Mouse (Mus musculus) lung, adult 18-20 months (tissue): ENCODE results near the gene Xrcc1.

ENCODE experiments used
- DNase-seq, 2 experiments: peaks; one replicate each; pipeline ENCODE4 v3.0.0; 2022; ENCODE audit warnings: mixed read lengths in 2 of 2

The Xrcc1 gene

GRCm38 (mm10) chr7:24529580-24529979 is 16.5 kb upstream of the Xrcc1 start:
- no peak for DNase-seq

GRCm38 (mm10) chr7:24530062-24530931 is 15.8 kb upstream of the Xrcc1 start, which contains the start of gene Irgq:
Gene Irgq, plus strand, starts transcription at chr7:24530689.
- DNase-seq: peak; percentile 98 to 99

- DNase-seq: peak; percentile 72 to 80
Measured at GRCm38 (mm10) chr7:24531211-24531971, 14.7 kb upstream of the Xrcc1 start.

GRCm38 (mm10) chr7:24533031-24533571 is 13.0 kb upstream of the Xrcc1 start:
- DNase-seq: no peak

GRCm38 (mm10) chr7:24533806-24534205 is 12.3 kb upstream of the Xrcc1 start:
- no peak for DNase-seq

- no peak for DNase-seq
Measured at GRCm38 (mm10) chr7:24534301-24534700, 11.8 kb upstream of the Xrcc1 start.

DNA sequence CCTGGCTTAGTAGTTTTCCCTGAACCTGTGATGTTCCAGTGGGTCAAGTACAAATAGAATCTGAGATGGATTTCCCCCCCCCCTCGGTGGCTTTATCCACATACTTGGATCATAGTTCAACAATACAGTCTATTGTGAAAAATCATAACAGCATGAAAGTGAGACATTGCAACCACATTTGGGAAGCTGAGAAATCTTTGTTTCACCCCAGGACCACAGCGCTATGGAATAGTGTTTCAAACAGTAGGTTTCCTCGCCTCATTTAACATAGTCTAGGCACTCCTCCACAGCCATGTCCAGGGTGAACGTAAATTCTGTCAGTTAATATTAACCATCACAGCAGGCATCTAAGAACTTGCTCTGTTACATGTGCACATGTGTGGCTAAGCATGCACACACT is 9.0 kb upstream of the Xrcc1 start:
- no peak for DNase-seq

DNA sequence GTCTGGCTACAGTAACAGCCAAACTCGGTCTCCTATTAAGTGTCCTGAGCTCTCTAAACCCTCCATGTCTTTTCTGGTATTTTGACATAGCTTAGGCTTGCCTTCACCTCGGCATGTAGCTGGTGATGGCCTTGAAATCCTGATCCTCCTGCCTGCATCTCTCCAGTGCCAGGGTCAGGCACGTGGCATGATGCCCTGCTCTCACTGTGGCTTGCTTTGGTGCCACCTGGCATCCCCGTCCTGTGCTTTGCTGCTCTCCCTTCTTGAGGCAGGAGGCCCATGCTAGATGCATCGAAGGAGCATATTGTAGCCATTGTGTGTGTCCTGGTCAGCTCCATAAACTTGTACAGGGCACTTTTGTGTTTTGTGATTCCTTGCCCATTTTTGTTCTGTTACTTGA is 8.5 kb upstream of the Xrcc1 start:
- no peak for DNase-seq

DNA sequence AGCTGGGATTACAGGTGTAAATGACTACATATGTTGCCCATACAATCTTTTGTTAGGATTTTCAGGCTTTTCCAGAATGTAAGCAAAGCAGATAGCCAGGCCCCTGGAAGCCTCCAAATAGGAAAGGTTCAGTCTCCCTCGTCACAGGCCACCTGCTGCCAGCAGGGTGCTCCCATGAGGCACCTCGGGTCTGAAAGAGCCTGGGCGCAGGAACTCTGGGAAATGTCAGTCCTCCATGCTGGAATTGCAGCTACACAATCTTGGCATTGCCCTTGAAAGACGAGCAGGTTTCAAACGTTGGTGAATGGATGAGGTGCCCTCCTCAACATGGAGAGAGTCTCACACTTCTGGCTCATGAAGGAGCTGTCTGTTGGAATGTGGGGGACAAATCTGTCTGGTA is 7.9 kb upstream of the Xrcc1 start:
- DNase-seq: no peak

GRCm38 (mm10) chr7:24538701-24539100 is 7.4 kb upstream of the Xrcc1 start:
- no peak for DNase-seq

- peak in 1 of 2 experiments; percentile 24 for DNase-seq
Measured at GRCm38 (mm10) chr7:24539686-24540085, 6.4 kb upstream of the Xrcc1 start.

DNA sequence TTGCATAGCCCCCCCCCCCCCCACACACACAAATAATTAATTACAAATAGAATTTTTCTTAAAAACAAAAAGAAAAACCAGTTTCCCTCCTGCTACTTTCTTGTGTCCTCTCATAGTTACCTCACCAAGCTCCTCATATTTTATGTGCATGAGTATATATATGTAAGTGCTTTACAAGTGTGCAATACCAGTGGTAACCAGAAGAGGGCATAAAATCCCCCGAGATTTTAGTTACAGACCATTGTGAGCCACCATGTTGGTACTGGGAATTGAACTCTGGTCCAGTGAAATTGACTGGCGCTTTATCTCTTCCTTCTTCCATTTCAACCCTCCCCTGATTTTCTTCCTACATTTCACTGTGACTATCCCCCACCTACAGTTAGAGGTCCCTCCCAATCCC is 1.6 kb upstream of the Xrcc1 start:
- DNase-seq: no peak

DNA sequence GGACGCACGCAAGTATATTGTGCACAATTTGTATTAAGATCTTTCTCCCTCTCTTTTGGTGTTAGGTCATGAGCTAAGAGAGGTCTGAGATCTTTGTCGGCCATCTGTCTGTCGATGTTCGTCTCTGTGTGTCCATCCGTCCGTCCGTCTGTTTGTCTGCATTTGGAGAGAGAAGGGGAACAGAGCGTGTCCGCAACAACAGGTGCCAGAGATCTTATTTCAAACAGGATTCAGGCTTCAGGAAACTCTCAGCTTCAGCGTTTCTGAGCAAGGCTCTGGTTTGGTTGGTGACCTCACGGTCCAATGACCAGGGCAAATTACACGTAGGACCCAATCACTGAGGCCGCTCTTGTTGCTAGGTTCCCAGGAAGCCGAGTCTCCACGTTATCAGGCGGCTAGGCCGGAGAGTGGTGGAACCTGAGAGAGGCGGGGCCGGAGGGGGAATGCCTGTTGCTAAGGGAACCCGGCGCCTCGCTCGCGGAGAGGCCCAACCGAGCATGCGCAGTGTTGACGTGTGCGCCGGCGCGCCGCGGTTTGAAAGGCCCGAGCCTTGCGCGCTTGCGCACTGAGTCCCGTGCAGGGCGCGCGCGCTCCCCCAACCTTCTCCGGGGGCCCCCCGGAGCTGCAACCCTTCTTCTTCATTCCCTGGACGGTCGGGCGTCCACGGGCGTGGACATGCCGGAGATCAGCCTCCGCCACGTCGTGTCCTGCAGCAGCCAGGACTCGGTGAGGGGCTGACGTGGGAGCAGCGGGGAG is 723 bp downstream of the Xrcc1 start:
- DNase-seq: peak; percentile 99 to 100

DNA sequence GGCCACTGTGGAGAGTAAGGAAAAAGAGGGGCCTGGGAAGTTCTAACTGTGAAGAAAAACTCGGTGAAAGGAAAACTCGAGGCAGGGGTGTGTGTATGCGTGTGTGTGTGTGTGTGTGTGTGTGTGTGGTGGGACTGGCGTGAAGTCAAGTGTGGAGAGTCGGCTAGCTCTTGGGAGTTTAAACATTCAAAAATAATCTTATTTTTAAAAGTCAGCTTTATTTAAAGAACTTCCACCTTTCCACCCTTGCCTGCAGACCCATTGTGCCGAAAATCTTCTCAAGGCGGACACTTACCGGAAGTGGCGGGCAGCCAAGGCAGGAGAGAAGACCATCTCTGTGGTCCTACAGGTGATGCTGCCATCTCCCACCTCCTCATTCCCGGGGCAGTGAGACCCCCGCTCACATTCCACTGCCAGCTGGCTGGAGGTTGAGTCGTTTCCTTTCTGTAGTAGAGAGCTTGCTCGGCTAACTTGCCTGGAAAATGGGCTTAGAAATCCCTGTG is 1.5 kb downstream of the Xrcc1 start:
- DNase-seq: no peak

DNA sequence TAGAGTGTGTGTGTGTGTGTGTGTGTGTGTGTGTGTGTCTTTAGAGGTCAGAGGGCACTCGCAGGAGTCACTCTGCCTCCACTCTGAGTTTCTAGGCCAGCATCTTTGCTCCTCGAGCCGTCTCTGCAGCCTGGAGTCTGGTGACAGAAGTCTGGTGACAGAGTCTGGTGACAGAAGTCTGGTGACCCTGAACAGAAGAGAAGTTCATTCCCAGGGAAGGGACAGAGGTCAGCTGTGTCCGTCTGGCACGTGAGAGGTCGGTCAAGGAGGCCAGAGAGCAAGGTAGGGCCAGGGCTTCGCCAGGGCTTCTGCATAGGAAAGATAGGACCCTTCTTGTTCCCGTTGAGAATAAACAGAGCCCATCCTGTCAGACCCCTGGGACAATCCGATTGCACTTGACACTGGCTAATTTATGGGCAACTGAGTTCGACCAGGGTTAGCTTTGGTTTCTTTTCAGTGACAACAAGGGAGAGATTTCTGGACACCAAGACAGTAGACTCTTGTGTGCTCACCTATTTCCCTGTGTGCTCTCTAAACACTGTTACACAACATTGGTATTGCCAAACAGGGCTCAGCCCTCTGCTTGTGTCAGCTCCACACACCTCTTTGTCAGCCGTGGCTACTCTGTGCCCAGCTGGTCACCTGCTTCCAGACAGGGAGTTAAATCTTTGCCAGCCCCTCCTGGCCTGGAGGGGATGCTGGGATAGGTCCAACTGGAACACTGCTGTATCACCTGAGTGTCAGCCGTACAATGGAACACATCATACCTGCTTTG is 6.1 kb downstream of the Xrcc1 start:
- DNase-seq: peak; percentile 29 to 59

DNA sequence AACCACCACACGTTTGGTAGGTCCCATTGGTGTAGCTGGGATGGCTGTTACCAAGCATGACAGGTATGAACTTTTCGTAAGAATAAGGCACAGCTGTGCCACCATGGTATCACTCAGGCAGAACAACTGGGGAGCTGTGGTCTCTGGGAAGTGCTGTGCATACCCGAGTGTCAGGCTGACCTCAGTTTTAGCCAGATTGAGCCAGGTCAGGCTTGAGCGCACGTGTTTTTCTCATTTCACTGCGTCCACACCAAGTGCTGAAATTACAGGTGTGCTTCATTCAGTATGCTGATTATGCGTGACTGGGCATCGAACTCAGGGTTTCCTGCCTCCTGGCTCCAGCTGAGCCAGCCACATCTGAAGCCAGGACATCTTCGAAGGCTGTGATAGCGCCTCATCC is 9.7 kb downstream of the Xrcc1 start:
- no peak for DNase-seq

DNA sequence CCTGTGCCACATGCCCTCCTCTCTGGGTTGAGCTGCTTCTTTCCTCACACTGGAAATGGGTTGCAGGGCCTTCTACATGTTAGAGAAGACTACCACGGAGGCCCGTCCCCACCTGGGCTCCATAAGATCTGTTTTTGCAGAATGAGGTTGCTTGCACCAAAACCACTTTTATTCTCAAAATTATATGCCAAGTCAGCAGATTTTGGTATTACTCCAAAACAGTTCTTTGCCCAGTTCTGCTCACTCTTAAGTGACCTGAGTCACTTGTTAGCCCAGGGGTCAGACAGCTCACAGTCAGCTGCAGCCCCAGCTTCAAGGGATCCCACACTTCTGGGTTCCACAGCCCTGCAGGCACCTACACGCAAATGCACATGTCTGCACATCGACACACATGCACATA is 15.4 kb downstream of the Xrcc1 start:
- DNase-seq: no peak

DNA sequence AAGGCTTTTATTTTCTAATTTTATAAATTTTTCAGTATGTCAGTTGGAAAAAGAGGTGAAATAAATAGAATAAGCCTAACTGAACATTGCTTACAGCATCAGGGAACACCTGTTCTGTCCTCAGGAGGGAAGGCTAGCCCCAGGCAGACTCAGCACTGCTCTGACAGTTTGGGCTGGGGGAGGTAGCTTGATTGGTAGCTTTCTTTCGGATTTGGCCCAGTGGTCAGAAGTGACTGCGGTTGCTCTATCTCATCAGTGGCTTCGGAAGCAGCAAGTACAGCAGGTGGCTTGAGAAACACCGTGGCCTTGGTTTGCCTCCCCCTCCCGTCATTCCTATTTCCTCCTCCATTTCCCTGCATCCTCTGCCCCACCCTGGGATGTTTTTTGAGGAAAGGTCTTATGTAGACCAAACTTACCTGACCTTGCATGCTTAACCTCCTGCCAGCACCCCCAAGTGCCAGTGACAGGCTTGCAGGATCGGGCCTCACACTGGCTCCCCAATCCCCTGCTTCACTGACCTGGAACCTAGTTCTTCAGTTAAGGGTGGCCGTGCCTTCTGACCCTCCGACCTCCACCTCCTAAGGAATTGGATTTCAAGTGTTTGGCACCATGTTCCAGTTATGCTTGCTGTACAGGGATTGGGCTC is 17.2 kb downstream of the Xrcc1 start:
- no peak for DNase-seq

- no peak for DNase-seq
Measured at GRCm38 (mm10) chr7:24563837-24564206, 17.7 kb downstream of the Xrcc1 start.

DNA sequence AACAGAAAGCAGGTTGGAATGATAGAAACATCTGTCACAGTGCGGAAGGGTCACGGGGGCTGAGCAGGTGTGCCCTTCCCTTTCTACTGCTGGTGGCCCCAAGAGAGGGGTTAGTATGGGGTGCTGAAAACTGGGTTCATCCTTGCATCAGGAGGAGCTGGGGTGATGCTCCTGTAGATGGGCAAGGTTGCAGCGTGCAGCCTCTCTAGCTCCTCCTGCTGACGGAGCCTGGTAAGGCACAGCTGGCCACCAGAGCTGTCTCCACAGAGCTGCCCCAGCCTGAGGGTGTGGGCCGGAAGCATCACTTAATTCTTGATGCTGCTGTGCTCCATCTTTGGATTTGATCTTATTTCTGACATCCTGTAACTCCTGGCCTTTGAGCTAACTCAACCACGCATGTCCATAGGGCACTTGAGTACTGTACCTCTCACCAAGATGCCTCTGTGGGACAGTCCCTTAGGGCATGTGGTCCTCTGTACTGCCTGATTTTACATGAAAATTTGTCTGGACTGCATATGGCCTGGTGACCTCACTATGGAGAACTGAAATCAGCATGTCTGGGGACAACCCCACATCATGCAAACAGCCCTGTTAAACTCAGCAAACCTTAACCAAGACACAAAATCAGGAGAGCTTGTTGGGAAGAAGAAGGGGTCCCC is 18.6 kb downstream of the Xrcc1 start:
- peak; percentile 57 to 59 for DNase-seq

- DNase-seq: no peak
Measured at GRCm38 (mm10) chr7:24565627-24566026, 19.5 kb downstream of the Xrcc1 start.
